8 mouse cellular contexts compared by ENCODE assay signal in the genomic region with DNA sequence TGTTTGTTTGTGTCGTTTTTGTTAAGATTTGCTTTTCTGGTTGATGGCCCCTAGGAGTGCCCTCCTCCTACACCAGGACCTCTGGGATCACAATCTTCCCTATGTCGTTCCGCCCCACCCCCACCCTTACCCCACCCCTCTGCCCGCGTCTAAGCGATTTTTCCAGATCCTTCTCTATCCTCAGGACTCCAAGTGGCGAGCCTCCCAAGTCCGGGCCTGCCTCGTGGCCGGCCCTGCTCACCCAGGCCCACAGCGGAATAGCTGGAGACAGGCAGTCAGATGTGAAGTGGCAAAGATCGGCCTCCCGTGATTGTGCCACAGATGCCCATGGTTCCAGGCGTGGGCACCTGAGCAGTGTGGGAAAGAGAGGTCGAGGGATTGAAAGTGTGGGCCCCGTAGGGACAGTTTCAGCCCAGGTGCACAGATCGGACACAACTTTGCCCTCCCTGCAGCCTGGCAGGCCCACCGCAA. TPM values are rescaled to one million over a fixed set of nuclear protein-coding genes. Genes with fewer than 3 reads are reported as not detected.
DNase-seq lines count a peak whose midpoint lies in the region; TF ChIP-seq lines count a peak whose summit lies in the region.

No protein-coding gene starts in this region.

- peak overlapping the region; percentile 58 for H3ac ChIP-seq in C2C12 (ENCODE audit: control insufficient read depth, insufficient read length, low read depth)

- TF ChIP-seq CTCF in C2C12 (IDR thresholded peaks at IDR 0.05; ENCODE audit: control insufficient read depth, insufficient read depth, insufficient read length): no peak
- no peak for TF ChIP-seq CTCF in kidney, adult 2 months (conservative IDR thresholded peaks at IDR 0.05; ENCODE audit: insufficient read depth, insufficient read length, low read depth, low read length)

- DNase-seq in adrenal gland, adult 18-20 months (ENCODE audit: low spot score in 2 of 2): peak; percentile 38 to 45
- DNase-seq in adrenal gland, adult 8-10 months: no peak
- DNase-seq in kidney, adult 2 months: peak; percentile 38
- no peak for DNase-seq in midbrain, embryonic 10.5 days (ENCODE audit: low spot score)
- DNase-seq in natural killer cell, adult 2 months (ENCODE audit: low spot score in 2 of 2): no peak
- no peak for DNase-seq in layer of hippocampus, adult 9-10 months (ENCODE audit: low spot score)

- no peaks in the 10 kb centered on the region for H3K27me3 ChIP-seq in C2C12 (ENCODE audit: control insufficient read depth, insufficient read depth, insufficient read length)
- no peaks in the 10 kb centered on the region for H3K27me3 ChIP-seq in erythroblast, embryonic 14.5 days (ENCODE audit: control insufficient read depth)
- no peaks in the 10 kb centered on the region for H3K27me3 ChIP-seq in kidney, adult 2 months (replicated peaks; ENCODE audit: control insufficient read depth, insufficient read depth, low read length)
- H3K27me3 ChIP-seq in midbrain, embryonic 10.5 days (ENCODE audit: low read depth, poor library complexity, severe bottlenecking): peaks cover 17% of the 10 kb centered on the region

- peaks cover 29% of the 10 kb centered on the region for H3K36me3 ChIP-seq in C2C12 (ENCODE audit: control insufficient read depth, insufficient read depth)
- H3K36me3 ChIP-seq in erythroblast, embryonic 14.5 days (ENCODE audit: control insufficient read depth): peaks cover 29% of the 10 kb centered on the region
- 0 out of 2 replicates have a peak, but pooled peaks cover 2% of the 10 kb centered on the region for H3K36me3 ChIP-seq in kidney, adult 2 months (ENCODE audit: control insufficient read depth, insufficient read depth, low read length)
- H3K36me3 ChIP-seq in midbrain, embryonic 10.5 days: peaks cover 28% of the 10 kb centered on the region

- H3K4me3 ChIP-seq in C2C12 (ENCODE audit: insufficient read depth, poor library complexity, severe bottlenecking): peak overlapping the region; percentile 92
- H3K4me3 ChIP-seq in erythroblast, embryonic 14.5 days (replicated peaks): peak overlapping the region; percentile 92
- H3K4me3 ChIP-seq in kidney, adult 2 months (ENCODE audit: insufficient read depth, low read depth, low read length): peak overlapping the region; percentile 94
- H3K4me3 ChIP-seq in midbrain, embryonic 10.5 days: peak overlapping the region; percentile 97

- WGBS in kidney, adult 2 months: 9% methylated on average over 18 of the region's 18 CpGs
- WGBS in midbrain, embryonic 10.5 days: 36% methylated on average over 18 of the region's 18 CpGs

- H3K79me2 ChIP-seq in C2C12 (ENCODE audit: control insufficient read depth, insufficient read depth): peaks cover 43% of the 10 kb centered on the region

- peaks cover 2% of the 10 kb centered on the region; the same call in 1 of the 2 replicates for H3K9me3 ChIP-seq in erythroblast, embryonic 14.5 days (ENCODE audit: control insufficient read depth, low read length)
- H3K9me3 ChIP-seq in midbrain, embryonic 10.5 days (replicated peaks): no peaks in the 10 kb centered on the region

- no peak for TF ChIP-seq POLR2A in kidney, adult 2 months (IDR thresholded peaks at IDR 0.05; ENCODE audit: low read depth, low read length)

- peaks cover 50% of the 10 kb centered on the region for H3K4me1 ChIP-seq in erythroblast, embryonic 14.5 days (ENCODE audit: control insufficient read depth)
- peaks cover 6% of the 10 kb centered on the region for H3K4me1 ChIP-seq in kidney, adult 2 months (ENCODE audit: control insufficient read depth, insufficient read depth, low read length)
- peaks cover 21% of the 10 kb centered on the region for H3K4me1 ChIP-seq in midbrain, embryonic 10.5 days

- peaks cover 35% of the 10 kb centered on the region for H3K79me3 ChIP-seq in C2C12 (ENCODE audit: low read depth)

- no peak overlapping the region; the same call in 1 of the 2 replicates for H3K27ac ChIP-seq in kidney, adult 2 months (ENCODE audit: insufficient read depth, low read depth, low read length)
- peak overlapping the region; percentile 99 for H3K27ac ChIP-seq in midbrain, embryonic 10.5 days (replicated peaks)

TF ChIP-seq in C2C12, 6 proteins besides CTCF, POLR2A, EP300 and RAD21:
- TF ChIP-seq MYOD1 (IDR thresholded peaks at IDR 0.05; ENCODE audit: control insufficient read depth, insufficient read length, low read depth): no peak
- TF ChIP-seq CEBPB (IDR thresholded peaks at IDR 0.05; ENCODE audit: low read depth): no peak
- TF ChIP-seq MYOG (IDR thresholded peaks at IDR 0.05; ENCODE audit: control insufficient read depth, extremely low read depth, insufficient read length): no peak
- no peak for TF ChIP-seq FOSL1 (IDR thresholded peaks at IDR 0.05; ENCODE audit: insufficient read depth, low read length, poor library complexity, severe bottlenecking)

RNA-seq across cellular contexts. Expression of gene Fkbp4, which starts 0.4 kb away (rescaled TPM):
- total RNA-seq in adrenal gland, adult 18-20 months (2021): 100 to 1,000 TPM; 297 to 351 TPM
- total RNA-seq in adrenal gland, adult 8-10 months (2022): 100 to 1,000 TPM; 186 to 394 (median 267) TPM
- polyA plus RNA-seq in C2C12 (2012; fragmentation: generic; extraction: Trizol): 399 TPM
- 7.7 and 10.7 TPM in 2 replicates for polyA plus RNA-seq in erythroblast, embryonic 14.5 days (2012)
- polyA plus RNA-seq in kidney, adult 2 months (2012; rRNA removed): 163 and 166 TPM in 2 replicates
- polyA plus RNA-seq in midbrain, embryonic 10.5 days (2016; fragmentation: Nextera tagmentation; extraction: Ambion mirVana): 652 and 727 TPM in 2 replicates

RNA-seq across cellular contexts. Expression of gene Itfg2, which starts 14.2 kb away (rescaled TPM):
- total RNA-seq in adrenal gland, adult 18-20 months (2021): 10 to 100 TPM; 16.4 to 27.2 TPM
- 10 to 100 TPM; 27.1 to 38.6 (median 34.9) TPM for total RNA-seq in adrenal gland, adult 8-10 months (2022)
- polyA plus RNA-seq in C2C12 (2012; fragmentation: generic; extraction: Trizol): 28.9 TPM
- 1.9 TPM in 2 replicates for polyA plus RNA-seq in erythroblast, embryonic 14.5 days (2012)
- polyA plus RNA-seq in kidney, adult 2 months (2012; rRNA removed): 19.0 and 23.5 TPM in 2 replicates
- polyA plus RNA-seq in midbrain, embryonic 10.5 days (2016; fragmentation: Nextera tagmentation; extraction: Ambion mirVana): 41.6 and 42.8 TPM in 2 replicates

RNA-seq across cellular contexts. Expression of gene Nrip2, which starts 39.8 kb away (rescaled TPM):
- total RNA-seq in adrenal gland, adult 18-20 months (2021): 1 to 10 TPM; 2.0 to 2.7 TPM
- 1 to 10 TPM; 2.5 to 3.0 (median 2.8) TPM for total RNA-seq in adrenal gland, adult 8-10 months (2022)
- polyA plus RNA-seq in C2C12 (2012; fragmentation: generic; extraction: Trizol): 0.51 TPM
- 0.02 TPM in 1 of 2 replicates, not detected in the other for polyA plus RNA-seq in erythroblast, embryonic 14.5 days (2012)
- 4.9 and 6.5 TPM in 2 replicates for polyA plus RNA-seq in kidney, adult 2 months (2012; rRNA removed)
- polyA plus RNA-seq in midbrain, embryonic 10.5 days (2016; fragmentation: Nextera tagmentation; extraction: Ambion mirVana): 2.5 and 3.5 TPM in 2 replicates

Comparison
In these comparisons a context has a peak if more than half of its experiments do, and no peak if none do; other contexts are left out.
1. DNase-seq: peak in adrenal gland, adult 18-20 months (2 of 2) and kidney, adult 2 months (single experiment); none in adrenal gland, adult 8-10 months (single experiment), midbrain, embryonic 10.5 days (single experiment), natural killer cell, adult 2 months (0 of 2) and layer of hippocampus, adult 9-10 months (single experiment).
2. RNA of gene Fkbp4, which starts 0.4 kb away (polyA plus RNA-seq): 652 to 727 TPM in midbrain, embryonic 10.5 days, 399 TPM in C2C12 (single experiment) and 163 to 166 TPM in kidney, adult 2 months; 7.7 to 10.7 TPM in erythroblast, embryonic 14.5 days; every median in the first group is over 10 times any median in the second.
3. Peak in every context shown above with its lines, with median percentiles within 50 percentile points of each other: H3K4me3 ChIP-seq.